Mouse (Mus musculus) brain, embryonic 18.5 days (tissue): ENCODE data around the gene Slc20a1.

Experiments
- DNase-seq: peaks from one replicate; pipeline ENCODE4 v3.0.0-alpha.2; 2012; ENCODE audit warnings: low read depth, low spot score

The Slc20a1 gene

DNA sequence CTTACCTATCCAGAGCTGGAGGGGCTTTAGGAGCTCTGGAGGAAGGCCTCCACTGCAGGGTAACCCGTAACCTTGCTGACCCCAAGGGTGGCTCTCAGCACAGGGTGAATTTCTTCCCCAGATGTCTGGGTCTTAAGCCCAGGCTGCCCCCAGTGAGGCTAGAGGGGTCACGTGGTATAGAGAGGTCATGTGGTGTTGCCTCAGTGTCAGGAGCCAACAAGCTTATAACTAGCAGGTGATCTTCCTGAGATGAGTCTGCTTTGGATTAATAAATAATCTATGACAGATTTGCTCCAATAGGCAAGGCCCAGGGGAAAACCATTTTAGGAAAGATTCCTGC lies 55.0 kb downstream of the Slc20a1 start:
- DNase-seq = no peak

DNA sequence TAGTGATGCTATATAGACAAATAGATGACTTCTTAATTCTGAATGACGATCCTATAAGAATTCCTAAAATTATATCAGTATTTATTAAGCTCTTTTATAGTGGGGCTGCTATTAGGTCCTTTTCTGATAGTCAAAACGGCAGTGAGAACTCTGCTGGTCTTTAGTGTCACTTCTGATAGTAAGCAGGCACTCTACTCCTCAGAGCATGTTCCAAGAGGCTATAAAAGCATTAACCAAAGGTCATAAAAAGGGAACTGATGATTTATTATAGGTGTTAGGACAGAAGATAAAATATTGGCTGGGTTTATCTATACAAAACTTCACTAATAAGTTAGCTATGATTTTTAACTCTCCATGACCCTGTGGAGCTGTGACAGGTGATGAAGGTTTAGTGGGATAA lies 55.5 kb downstream of the Slc20a1 start:
- DNase-seq = no peak

DNA sequence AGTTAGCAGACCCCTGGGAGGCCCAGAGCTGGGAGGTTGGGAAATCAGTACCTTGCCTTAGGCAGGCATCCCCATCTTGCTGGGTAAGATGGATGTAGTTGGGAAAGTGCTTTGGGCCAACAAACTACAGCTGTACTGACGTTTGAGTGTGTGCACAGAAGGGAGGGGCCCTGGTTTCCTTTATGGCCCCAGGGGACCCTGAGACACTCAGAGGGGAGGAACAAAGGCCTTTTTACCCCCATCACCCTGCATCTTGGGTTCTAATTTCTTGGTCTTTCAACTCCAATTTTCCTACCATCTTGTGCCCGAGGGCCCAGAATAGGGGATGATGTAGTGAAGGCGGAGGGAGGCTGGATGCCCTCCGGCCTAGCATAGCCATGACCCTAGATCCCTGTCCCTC lies 57.4 kb downstream of the Slc20a1 start:
- no peak for DNase-seq

DNA sequence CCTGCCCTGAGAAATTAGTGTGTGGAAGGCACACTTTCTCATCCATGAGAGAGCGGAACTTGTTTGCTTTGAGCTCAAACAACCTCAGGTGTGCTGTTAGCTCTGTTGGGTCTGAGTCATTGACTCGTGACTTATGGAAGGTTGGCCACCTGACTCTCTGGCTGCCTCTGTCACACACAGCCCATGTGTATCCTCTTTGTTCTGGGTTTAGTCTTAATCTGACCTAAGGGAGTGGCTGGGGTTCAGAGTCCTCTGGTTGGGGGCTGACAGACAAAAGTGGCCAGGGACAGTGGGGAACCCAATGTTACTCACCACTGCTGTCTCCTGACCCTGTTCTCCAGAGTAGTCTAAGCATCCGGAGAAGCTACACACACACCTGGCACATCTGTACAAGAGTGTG lies 59.5 kb downstream of the Slc20a1 start:
- DNase-seq = no peak

DNA sequence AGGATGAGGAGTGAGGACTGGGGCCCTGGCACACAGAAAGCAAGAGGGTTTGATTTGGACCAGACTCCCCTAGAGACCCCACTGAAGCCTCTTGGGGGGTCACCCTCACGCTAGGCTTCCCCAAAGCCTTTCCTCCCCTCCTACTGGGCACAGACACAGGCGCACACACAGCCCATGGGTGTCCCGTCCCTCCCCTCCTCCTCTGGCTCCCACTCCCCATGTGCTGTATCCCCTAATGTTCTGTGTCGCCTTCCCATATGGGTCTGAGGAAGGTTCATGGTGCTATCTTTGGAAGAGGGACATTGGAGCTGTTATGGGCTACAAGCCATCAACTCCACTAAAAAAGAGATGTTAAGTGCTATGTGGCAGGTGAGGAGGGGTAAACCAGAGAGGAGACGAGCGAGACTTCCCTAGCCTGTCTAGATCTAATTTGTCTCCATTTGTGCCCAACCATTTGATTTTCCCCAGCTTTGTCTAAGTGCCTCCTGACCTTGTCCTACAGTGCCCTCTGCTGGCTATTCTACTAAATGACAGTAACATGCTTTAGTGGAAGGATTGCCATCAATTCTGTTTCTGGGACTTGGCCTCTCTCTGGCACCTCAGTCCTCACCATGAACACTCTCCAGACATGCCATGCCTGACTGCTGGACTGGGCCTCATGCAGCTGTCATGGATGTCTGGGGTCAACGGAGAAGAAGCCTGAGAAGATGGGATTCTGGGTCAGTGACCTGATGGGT lies 60.1 kb downstream of the Slc20a1 start:
- peak; percentile 68 for DNase-seq

DNA sequence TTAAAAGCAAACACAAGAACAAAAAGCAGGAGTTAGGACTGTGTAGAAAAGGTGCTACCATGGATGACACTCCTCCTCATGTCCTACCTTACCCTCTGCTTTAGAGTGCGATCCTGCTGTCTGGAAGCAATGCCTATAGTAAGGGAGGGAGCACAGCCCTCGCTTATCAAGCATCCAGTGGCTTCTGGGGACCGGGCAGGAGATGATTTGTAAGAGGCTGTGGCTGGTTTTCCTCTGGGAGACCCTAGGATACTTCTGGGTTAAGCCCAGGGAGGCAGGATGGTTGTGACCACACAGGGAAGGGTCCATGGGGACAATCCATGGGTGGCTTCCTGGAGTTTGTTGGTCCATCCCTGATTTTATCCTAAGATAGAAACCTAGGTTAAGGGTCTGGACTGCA lies 62.1 kb downstream of the Slc20a1 start:
- no peak for DNase-seq
